Mouse (Mus musculus): ENCODE data around the gene Gas7.

GRCm38 (mm10) chr11:67599141-67599540 is 143.9 kb downstream of the Gas7 start:
- TF ChIP-seq CTCF (IDR thresholded peaks at IDR 0.05; ENCODE audit: low read depth) (no peak), EP300 (IDR thresholded peaks at IDR 0.05; ENCODE audit: low read depth) (no peak)
